Mouse (Mus musculus) lung, postnatal 25 days (tissue): ENCODE measurements at regions not wholly inside any gene's neighbourhood (a gene's known extent, or its start where the extent isn't known, plus 50 kb on each side); places are given as distances from the start of the nearest gene placed in this dataset.

ENCODE experiments used
- DNase-seq: peaks from one replicate; pipeline ENCODE4 v3.0.0; 2022; ENCODE audit warnings: low spot score

DNA sequence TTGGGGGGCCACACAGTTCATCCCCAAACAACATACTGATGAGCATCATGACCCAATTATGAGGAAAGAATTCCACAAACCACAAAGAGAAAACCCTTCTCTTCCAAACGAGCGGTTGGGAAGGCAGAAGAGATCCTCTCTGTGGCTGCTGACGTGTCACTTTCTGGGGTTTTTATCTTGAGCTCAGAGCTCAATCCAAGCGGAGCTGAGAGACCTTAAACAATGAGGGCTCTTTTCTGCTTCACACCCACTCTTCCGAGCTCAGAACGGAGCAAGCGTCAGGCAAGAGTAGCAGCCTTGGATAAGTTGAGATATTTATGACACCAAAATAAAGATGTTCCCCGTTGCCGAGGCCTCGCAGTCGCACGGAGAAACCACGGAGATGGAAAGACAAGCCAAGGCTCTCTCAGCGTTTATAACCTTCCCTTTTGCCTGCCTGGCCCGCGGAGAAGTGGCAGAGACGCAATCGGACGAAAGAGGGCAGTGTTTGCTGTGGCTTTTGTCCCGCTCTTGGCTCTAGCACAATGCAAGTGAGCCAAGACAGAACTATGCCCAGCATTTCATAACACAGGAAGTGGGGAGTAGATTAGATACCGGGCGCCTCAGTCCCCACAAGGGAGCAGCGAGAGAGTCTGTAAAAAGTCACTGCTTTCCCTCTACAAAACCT is 100.7 kb downstream of the Chic2 start:
- DNase-seq, result peak; percentile 91

GRCm38 (mm10) chr5:74941426-74941825 is 103.1 kb downstream of the Chic2 start:
- no peak for DNase-seq

- DNase-seq, result no peak
Observed at GRCm38 (mm10) chr5:74937416-74937940, 107.1 kb downstream of the Chic2 start.

DNA sequence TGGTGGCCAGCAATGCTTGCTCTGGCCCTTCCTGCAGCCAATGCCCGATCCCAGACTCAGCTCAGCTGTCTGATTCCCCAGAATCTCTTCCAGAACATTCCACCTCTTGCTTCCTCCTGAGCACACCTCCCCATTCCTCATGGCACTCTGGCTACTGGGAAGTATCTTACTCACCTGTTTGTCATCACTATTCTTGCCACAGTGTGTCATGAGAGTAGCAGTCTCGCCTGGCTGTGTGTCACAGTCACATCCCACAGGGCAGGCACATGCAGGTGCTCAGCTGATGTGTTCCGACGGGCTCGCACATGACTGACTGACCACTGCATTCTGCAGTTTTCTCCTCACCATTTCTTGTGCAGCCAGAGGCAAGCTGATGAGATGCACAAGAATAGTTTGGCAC is 108.5 kb downstream of the Chic2 start:
- no peak for DNase-seq

- DNase-seq, result no peak
Observed at GRCm38 (mm10) chr5:74935676-74936075, 108.9 kb downstream of the Chic2 start.

GRCm38 (mm10) chr5:74933276-74933675 is 111.3 kb downstream of the Chic2 start:
- DNase-seq, result no peak

- no peak for DNase-seq
Observed at GRCm38 (mm10) chr5:74932206-74932605, 112.4 kb downstream of the Chic2 start.

DNA sequence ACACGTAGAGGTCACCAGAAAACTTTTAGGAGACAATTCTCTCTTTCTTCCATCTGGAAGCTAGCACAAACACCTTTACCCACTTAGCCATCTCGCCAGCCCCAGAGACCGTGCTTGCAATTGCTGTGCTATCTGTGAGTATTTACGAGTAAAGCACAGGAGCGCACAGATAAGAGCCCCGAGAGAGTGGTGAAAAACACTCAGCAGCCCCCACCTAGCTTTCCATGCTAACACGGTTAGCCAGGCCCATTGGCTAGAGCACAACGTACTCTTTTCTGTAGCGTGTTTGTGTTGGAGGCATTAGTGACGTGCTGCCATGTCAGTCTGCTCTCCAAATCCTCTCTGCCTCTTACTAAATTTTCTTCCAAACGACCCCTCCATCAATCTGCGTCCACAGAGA is 112.8 kb downstream of the Chic2 start:
- no peak for DNase-seq

GRCm38 (mm10) chr5:74927543-74927942 is 117.0 kb downstream of the Chic2 start:
- DNase-seq, result no peak

GRCm38 (mm10) chr5:74925769-74926168 is 118.8 kb downstream of the Chic2 start:
- no peak for DNase-seq

- no peak for DNase-seq
Observed at GRCm38 (mm10) chr5:74924031-74924533, 120.5 kb downstream of the Chic2 start.

DNA sequence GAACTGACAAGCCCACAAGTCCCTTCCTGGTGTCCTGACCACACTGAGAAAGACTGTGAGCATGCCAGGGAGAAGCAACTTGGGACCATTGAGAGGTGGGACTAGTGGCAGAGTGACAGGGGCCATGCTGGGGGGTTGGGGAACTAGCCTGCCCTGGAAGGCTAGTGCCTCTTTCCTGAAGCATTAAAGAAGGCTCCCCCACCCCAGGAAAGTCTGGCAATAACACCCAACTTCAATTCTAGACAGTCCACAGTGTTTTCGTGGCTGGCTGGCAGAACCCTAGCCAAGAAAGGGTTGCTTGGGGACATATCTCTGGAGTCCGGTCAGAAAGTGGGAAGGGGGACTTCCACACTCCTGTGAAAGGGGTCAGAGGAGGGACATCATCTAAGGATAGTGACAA is 121.2 kb downstream of the Chic2 start:
- DNase-seq, result no peak

DNA sequence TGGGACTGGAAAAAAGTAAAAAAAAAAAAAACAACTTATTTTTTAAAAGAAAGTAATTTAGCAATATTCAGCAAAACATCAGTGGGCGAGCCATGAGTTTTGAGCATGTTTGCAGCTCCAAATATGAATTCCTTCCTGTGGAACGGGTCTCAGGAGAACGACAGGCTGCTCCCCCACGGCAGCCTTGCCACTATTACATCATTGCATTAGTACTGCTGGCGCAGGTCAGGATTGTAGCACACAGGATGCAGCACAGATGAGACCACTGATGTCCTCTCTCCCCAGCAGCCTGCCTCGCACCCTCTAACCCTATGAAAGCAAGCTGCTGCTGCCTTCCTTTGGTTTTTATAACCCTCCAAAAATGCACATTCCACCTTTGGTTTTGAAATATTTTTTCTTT is 121.7 kb downstream of the Chic2 start:
- no peak for DNase-seq

GRCm38 (mm10) chr5:74920939-74921338 is 123.6 kb downstream of the Chic2 start:
- DNase-seq, result no peak

DNA sequence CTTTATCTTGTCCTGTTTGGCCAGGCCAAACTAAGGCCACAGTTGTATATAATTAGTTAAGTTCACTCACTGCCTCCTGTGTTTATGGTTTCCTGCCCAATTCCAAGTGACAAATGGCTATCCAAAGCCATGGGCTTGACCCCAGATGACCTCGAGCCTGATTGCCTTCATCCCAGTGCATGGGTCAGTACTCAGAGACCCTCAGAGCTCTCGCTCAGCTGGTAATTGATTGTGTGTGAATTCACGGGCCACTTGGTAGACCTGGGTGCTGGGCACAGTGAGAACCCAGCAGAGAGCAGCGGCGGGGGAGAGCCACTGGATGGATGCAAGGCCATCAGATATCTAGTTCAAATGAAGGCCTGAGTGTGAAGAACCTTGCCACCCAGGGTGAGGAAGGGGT is 124.1 kb downstream of the Chic2 start:
- no peak for DNase-seq

DNA sequence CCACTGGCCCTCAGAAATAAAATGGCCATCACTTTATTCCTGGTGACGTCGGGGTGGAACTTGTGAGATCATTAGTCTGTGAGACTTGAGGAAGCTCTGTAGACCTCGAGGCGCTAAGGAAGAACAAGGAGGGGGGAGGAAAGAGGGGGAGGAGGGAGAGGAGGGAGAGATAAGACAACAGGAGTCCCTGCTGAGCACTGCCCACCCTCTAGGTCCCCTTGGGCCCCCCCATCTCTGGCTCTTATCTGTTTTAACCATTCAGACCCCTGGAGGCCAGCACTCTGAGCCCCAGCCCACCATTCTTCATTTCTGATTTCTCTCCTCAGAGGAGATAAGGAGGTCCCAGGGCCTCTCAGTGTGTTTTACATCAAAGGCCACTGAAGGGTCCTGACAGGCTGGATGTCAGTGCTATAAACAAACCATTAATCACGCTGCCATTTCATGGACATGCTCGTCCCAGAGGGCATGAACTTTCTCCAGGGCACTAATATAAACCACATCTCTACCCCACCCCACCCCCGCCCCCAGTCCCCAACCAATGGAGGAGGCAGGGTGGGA is 139.0 kb downstream of the Chic2 start:
- DNase-seq, result no peak

GRCm38 (mm10) chr5:74904927-74905503 is 139.6 kb downstream of the Chic2 start:
- no peak for DNase-seq

DNA sequence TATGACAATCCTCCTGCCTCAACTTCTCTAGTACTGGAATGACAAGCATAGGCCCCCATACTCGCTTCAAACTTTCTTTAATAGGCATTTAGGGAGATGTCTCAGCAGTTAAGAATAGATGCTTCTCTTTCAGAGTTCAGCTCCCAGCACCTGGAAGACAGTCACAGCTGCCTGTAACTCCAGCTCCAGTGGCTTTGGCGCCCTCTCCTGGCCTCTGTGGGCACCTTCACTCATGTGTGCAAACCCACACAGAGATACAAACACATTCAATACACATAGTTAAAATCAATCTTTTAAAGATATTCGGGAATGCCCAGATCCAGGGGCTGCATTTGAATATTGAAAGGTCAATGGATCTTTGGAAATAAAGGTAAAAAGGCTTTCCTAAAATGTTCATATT is 140.2 kb downstream of the Chic2 start:
- no peak for DNase-seq

DNA sequence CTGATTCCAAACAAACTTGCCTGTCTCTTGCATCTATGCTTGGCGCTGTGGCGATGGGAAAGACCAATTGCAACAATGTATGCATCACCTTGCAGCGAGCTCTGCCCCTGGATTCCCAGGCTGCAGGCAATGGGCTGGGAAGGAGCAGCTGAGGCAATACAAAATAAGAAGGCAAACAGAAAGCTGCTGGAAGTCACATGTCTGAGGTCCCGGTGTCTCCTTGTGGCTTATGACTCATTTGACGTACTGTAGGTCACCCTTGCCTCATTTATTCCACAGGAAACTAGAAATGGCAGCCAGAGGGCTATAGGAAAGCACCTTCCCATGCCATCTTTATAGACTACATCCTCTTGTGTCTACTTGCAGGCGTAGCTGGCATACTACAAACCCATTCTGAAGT is 140.9 kb downstream of the Chic2 start:
- DNase-seq, result no peak

DNA sequence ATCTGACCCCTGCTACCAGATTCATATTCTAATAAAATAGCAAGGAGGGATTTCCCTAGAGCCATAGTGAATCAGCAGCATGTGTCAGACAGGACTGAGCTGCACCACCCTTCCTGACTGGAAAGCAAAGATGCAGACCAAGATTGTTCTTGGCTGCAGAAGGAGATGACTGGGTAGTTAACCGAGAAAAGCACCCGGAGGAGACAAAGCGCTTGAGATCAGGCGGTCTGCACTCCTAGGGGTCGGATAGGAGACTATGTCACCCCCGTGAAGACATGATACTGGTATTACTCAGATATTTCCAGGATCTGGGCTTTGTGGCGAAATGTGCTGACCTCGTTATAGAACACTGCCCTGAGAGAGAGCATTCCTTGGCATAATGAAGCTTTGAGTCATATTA is 147.4 kb downstream of the Chic2 start:
- no peak for DNase-seq

DNA sequence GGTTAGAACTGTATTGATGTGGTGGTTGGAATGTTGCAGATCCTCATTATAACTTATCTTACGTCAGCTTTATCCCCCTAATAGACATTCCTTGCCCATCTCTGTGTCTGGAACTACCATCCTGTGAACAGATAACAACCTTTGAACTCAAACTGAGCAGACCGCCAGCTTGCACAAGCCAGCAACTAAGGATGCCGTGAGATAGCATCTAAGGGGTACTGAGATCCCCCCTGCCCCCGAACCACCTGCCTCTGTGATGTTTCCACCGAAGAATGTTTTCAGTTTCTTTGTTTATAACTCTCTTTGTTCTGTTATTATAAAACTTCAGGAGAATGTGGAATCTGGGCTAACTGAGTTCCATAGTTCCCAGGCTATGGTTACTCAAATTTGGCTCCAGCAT is 151.3 kb downstream of the Chic2 start:
- DNase-seq, result no peak

GRCm38 (mm10) chr5:74891541-74891940 is 153.0 kb downstream of the Chic2 start:
- no peak for DNase-seq

- DNase-seq, result no peak
Observed at GRCm38 (mm10) chr5:74888934-74889333, 155.6 kb downstream of the Chic2 start.
